Mouse (Mus musculus): Measurements from ENCODE around the gene Syce2.

Syce2 gene

DNA sequence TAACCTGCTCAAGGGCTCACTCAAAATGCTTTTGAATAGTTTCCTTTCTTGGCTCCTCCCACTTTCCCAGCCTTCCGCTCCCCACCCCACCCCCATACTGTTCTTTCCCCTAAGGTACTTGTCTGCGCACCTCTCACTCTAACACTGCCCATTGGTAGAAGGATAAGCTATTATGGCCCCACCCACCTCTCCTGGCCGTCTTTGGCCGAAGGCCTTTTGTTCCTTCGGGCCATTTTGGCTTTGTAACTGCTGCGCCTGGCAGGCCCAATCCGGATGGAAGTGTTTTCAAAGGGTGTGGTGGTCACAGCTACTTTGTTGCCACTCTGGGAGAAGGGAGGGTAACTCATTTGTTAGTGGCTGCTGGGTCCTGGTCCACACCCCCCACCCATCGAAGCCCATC lies 43.4 kb downstream of the Syce2 start:
- ChIA-PET CTCF (interaction anchor here (0.6 to 3.1 kb wide), 32 partner anchors 9 to 187 kb away, joined by 3 to 45 read pairs (median 4); partner anchors contain the start of genes Dand5 (in 1 of the 4), Gcdh (in 1 of the 4) and Mast1 (in 1 of the 4)), POLR2A (interaction anchor here (0.6 to 7.6 kb wide), 151 partner anchors 8 to 987 kb away, joined by 3 to 200 read pairs (median 5); partner anchors contain the start of genes Calr (in 3 of the 4), Dhps (in 3 of the 4), Junb (in 3 of the 4) and Nacc1 (in 3 of the 4))

DNA sequence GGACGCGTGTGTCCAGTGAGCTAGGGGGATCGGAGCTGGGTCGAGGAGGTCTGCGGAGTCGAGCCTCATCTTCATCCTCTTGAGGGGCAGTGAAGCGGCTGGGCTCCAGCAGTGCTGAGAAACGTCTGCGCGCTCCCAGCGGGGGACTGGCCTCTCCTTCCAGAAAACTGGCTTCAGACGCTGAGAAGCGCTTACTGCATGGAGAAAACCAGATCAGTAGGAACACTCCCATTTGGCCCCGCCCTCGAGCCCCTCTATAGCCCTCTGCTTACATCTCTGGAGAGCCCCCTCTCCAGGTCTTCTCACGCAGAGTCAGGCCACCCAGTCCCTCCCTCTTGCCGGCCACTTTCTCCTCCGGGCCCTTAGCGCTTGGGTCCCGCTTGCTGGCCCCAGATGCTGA lies 45.9 kb downstream of the Syce2 start:
- POLR2A ChIA-PET: interaction anchor here in 3 of 4 experiments (0.5 to 7.6 kb wide), 12 partner anchors 11 to 944 kb away, joined by 3 to 200 read pairs (median 30); partner anchors contain the start of genes Klf1 (in 2 of the 3), Calr (in 1 of the 3), Dnase2a (in 1 of the 3) and Farsa (in 1 of the 3)

DNA sequence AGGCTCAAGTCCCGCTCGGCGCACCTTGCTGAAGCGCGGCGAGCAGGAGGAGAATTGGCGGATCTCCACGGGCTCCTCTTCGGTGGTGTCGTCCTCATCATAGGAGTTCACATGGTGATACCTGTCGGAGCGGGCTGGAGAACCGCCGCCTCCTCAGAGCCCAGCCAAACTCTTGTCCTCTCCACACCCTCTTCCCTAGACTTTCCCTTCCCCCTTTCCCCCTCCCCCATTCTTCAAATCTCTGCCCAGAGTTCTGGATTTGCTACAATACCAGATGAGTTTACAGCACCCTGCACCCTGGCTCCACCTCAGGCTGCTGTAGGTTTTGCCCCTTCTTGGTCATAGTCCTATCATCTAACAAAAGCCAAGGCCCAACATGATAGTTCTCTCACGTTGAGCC lies 46.7 kb downstream of the Syce2 start:
- ChIA-PET CTCF (interaction anchor here in 2 of 4 experiments (0.6 to 1.0 kb wide), 3 partner anchors 158 to 1212 kb away, joined by 3 read pairs; no protein-coding TSS in a partner anchor), POLR2A (interaction anchor here (0.7 to 7.6 kb wide), 12 partner anchors 10 to 61 kb away, joined by 3 to 78 read pairs (median 6); partner anchors contain the start of genes Dnase2a (in 2 of the 4) and Farsa (in 1 of the 4))

More for the DNA sequence above, 45.9 kb downstream of the Syce2 start:
- CTCF ChIA-PET: no interaction called here

DNA sequence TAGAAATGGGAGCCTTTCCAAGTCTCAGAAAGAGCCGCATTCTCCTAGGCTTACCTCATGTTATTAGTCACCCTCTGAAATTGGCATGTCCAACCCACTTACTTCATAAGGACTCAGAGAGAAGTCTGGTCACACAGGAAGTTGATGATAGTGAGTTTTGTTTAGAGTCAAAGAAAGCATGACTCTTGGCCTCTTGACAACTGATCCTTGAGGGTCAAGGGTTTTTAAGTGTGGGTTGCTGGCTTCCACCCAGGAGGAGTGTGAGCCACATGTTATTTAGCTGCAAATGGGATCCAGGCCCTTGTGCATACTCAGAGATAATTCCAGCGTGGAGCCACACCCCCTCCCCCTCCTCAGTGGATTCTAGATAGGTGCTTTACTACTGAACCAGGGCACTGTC lies 49.7 kb downstream of the Syce2 start:
- ChIA-PET POLR2A (interaction anchor here in 2 of 4 experiments (0.7 to 3.9 kb wide), 11 partner anchors 9 to 155 kb away, joined by 3 to 19 read pairs (median 4); partner anchors contain the start of genes Calr (in 1 of the 2), Dnase2a (in 1 of the 2), Gcdh (in 1 of the 2) and Hook2 (in 1 of the 2)), CTCF (no interaction called here)

DNA sequence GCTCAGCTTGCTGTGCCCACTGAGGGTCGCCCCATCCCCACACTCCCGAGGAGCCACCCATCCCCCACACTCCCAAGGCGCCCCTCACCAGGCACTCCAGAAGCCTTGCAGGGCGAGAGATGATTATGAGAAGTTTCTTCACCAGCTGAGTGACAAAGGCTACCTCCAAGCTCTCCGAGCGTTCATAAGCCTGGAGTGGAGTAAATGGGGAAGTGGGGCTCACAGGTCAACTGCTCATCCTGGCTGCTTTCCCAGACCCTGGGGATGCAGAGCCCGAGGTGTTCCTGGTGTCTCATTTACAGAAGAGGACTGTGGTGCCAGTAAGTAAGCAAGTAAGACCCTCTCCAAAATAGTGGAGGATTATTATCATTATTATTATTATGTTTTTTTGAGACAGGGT lies 53.6 kb downstream of the Syce2 start:
- POLR2A ChIA-PET: interaction anchor here (0.9 to 3.9 kb wide), 22 partner anchors 9 to 270 kb away, joined by 3 to 41 read pairs (median 5); partner anchors contain the start of genes Dnase2a (in 1 of the 4), Gcdh (in 1 of the 4) and Mast1 (in 1 of the 4)
- CTCF ChIA-PET: interaction anchor here (0.6 to 1.4 kb wide), 8 partner anchors 11 to 82 kb away, joined by 3 to 5 read pairs (median 3); partner anchors contain the start of gene Mast1 (in 1 of the 4)

DNA sequence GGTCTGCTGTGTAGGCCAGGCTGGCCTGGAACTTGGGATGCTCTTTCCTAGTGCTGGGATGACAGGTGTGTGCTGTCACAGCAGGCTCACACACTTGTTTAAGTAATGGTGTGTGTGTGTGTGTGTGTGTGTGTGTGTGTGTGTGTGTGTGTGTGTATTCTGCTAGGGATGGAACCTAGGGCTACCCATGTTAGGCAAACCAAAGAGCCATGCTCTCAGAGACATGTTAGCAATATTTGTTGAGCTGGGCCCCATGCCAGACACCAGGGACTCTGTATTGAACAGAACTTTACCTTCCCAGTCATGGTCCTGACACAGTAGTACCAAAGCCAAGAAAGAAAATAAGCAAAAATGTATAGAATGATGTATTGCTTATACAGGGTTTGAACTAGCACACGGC lies 55.6 kb downstream of the Syce2 start:
- ChIA-PET CTCF (interaction anchor here in 3 of 4 experiments (0.6 to 2.8 kb wide), 10 partner anchors 11 to 80 kb away, joined by 3 to 33 read pairs (median 6); partner anchors contain the start of gene Mast1 (in 1 of the 3)), POLR2A (interaction anchor here in 3 of 4 experiments (0.6 to 5.2 kb wide), 17 partner anchors 9 to 268 kb away, joined by 3 to 78 read pairs (median 4); partner anchors contain the start of genes Calr (in 1 of the 3), Fbxw9 (in 1 of the 3), Gcdh (in 1 of the 3) and Mast1 (in 1 of the 3))

DNA sequence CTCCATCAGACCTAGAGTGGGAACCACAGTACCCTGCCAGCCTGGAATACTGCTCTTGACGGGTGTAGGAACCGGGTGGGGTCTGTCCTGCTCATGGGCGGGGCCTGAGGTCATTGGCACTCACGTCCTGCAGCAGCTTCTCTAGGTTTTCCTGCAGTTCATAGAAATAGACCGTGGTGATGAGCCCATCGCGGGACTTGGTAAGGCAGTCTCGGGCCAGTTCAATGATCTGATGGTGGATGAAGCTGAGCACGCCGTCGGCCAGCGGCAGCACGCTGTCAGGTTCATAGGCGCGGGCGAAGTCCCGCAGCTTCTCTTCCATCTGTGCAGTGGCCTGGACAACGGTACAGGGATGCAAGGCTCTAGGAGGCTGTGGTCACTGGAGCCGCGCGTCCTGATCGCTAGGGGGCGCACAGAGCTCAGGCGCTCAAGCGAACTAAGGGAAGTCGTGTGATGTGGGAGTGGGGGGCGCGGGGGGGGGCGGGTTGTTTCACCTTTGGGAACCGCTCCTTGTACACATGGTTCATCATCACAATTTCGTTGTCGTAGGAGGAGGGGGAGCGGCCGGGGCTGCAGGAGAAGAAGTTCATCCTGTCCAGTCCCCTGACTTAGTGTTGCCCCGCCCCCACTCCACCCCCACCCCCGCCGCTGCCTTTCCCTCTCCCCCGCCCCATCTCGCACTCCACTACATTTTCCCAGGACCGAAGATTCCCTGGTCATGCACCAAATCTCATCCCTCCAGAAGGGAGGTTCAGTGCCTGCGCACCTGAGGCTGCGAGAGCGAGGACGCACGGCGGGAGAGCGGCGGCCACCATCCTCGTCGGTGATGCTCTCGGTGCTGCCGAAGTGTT lies 56.8 kb downstream of the Syce2 start:
- CTCF ChIA-PET: interaction anchor here (0.6 to 2.8 kb wide), 84 partner anchors 8 to 1802 kb away, joined by 3 to 33 read pairs (median 4); partner anchors contain the start of genes Dnase2a (in 2 of the 4), Gcdh (in 2 of the 4), Mast1 (in 2 of the 4) and Junb (in 1 of the 4)
- POLR2A ChIA-PET: interaction anchor here (0.5 to 5.2 kb wide), 46 partner anchors 8 to 1322 kb away, joined by 3 to 78 read pairs (median 4); partner anchors contain the start of genes Mast1 (in 2 of the 4), Calr (in 1 of the 4), Dhps (in 1 of the 4) and Dnase2a (in 1 of the 4)

DNA sequence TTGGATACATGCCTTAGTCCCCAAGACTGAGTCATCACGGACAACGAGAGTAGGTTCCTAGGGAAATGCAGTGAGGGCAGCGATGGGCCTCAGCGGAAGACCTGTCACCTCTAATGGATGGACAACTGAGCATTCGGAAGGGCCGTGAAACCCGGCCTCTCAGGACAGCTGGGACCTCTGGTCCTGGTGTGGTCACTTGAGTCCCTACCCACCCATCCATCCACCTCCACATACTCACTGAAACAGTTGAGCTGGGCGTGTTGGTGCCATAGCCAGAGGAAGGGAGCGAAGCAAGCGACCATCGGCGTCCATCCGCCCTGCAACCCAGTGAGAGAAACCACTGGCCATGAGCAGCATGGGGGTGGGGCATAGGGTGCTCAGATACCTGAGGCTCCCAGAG lies 58.7 kb downstream of the Syce2 start:
- POLR2A ChIA-PET: interaction anchor here in 2 of 4 experiments (0.9 to 5.2 kb wide), 8 partner anchors 8 to 141 kb away, joined by 3 to 78 read pairs (median 3); partner anchors contain the start of gene Dhps (in 1 of the 2)
- CTCF ChIA-PET: interaction anchor here in 2 of 4 experiments (0.8 to 1.1 kb wide), 2 partner anchors 15 to 17 kb away, joined by 3 read pairs; no protein-coding TSS in a partner anchor

DNA sequence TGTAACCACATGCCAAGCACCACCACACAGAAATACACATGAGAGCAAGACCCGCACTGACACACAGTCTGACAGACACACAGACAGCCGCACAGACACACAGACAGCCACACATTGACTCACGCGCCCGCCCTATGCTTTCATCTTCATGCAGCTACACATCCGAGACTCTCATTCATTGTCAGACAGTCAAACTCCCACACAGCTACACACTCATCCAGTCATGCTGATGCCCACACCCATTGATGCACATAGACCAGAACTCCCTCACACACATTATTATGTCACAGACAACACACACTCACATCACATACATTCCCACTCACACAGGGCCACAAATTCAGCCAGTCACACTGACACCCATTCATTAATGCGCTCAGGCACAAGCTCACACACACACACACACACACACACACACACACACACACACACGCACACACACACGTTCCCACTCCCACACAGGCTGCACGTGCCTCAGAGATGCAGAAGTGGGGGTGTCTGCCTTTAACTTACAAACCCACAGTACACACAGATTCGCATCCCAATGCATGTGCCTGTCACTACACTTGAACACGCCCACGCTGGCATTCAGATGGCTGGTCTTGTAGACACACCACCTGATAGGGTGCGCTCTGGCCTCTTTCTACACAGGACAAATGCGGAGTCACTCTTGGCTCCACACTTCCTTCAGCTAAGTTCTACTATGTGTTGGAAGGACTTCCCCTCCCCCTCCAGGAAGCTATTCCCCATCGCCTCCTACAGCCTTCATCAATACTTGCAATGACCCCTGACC lies 62.1 kb downstream of the Syce2 start:
- ChIA-PET POLR2A (interaction anchor here in 2 of 4 experiments (0.6 to 4.0 kb wide), 16 partner anchors 9 to 138 kb away, joined by 3 to 25 read pairs (median 4); partner anchors contain the start of genes Calr (in 1 of the 2), Dhps (in 1 of the 2) and Trir (in 1 of the 2)), CTCF (interaction anchor here in 2 of 4 experiments (0.6 to 1.6 kb wide), 5 partner anchors 18 to 796 kb away, joined by 3 to 6 read pairs (median 3); no protein-coding TSS in a partner anchor)

DNA sequence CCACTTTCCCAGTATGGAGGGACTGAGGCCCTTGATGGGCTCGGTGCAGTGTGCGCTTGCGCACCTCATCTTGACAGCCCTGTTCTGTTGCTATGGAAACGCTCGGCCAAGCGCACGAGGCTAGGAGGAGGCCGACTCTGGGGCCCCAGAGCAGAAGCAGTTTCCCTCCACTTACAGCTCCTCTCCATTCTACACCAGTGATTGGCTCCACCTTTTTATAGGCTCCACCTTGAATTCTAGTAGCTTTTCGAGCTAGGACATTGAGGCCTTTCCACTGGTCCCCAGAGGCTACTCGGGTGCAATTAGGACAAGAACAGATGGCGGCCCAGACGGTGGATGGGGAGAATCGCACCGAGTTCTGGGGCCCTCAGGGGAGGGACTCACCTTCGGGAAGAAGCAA lies 62.9 kb downstream of the Syce2 start:
- POLR2A ChIA-PET: interaction anchor here in 3 of 4 experiments (0.5 to 4.5 kb wide), 29 partner anchors 10 to 226 kb away, joined by 3 to 25 read pairs (median 4); partner anchors contain the start of genes Calr (in 1 of the 3), Dhps (in 1 of the 3), Dnase2a (in 1 of the 3) and Tnpo2 (in 1 of the 3)
- CTCF ChIA-PET: interaction anchor here in 3 of 4 experiments (0.7 to 1.6 kb wide), 10 partner anchors 10 to 62 kb away, joined by 3 to 7 read pairs (median 3); no protein-coding TSS in a partner anchor

DNA sequence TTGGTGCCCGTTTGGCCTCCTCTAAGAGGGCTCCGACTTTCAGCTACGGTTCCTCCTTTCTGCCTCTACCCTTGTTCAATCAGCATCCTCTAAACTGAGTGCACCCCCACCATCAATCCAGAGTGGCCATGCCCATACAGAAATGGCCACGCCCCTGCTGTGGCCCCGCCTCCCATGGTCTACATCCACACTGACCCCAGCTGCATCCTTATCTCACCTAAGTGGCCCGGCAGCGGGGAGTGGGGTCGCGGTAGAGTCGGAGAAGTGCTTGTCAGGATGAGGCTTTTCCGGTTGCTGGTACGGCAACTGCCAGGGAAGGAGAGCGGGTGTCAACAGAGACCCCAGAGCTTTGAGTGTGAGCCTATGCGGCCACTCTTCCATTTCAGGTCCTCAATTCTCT lies 63.6 kb downstream of the Syce2 start:
- POLR2A ChIA-PET: interaction anchor here in 3 of 4 experiments (0.6 to 4.5 kb wide), 28 partner anchors 9 to 226 kb away, joined by 3 to 25 read pairs (median 4); partner anchors contain the start of genes Calr (in 1 of the 3), Dnase2a (in 1 of the 3), Tnpo2 (in 1 of the 3) and Trir (in 1 of the 3)
- CTCF ChIA-PET: interaction anchor here in 3 of 4 experiments (0.6 to 1.6 kb wide), 9 partner anchors 9 to 389 kb away, joined by 3 to 11 read pairs (median 4); no protein-coding TSS in a partner anchor

DNA sequence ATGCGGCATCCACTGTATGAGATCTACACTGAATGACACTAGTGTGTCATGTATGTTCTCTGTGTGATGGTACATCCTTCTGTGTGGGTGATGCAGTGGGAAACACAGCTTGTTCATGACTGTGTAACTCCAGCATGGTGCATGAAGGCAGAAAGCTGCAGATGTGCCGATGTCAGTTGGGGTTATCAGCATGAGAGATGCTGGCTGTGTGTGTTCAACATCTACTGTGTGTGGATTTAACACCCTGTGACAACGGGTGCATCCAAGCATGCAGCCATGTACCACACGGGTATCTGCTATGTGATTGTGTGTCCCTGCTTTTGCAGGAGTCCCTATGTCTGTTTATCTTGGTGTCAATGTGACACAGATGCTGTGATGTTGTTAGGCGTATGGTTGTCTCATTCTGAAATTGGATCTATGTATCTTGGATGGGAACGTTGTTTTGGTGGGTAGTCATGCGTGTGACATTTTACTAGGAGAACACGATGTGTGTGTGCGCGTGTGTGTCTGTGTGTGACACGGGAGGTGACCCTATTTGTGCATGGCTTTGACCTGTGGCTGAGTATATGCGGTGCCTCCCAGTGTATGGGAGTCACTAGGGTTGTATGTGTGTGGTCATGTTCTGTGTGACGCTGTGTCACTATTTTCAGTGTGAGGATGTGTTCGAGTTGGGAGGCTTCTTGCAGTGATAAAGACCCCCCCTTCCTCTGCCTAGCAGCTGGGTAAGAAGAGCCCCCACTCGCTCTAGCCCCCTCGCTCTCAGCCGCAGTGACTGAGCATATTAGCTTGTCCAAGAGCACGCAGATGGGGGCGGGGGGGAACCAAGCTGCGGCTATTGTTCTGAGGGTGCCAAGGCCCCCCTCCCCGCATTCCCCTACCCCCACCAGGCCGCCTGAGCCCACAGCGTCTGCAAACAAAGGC lies 64.4 kb downstream of the Syce2 start:
- ChIA-PET POLR2A (interaction anchor here (0.5 to 4.5 kb wide), 24 partner anchors 8 to 687 kb away, joined by 3 to 25 read pairs (median 4); partner anchors contain the start of genes Calr (in 1 of the 4) and Tnpo2 (in 1 of the 4)), CTCF (interaction anchor here (0.7 to 2.3 kb wide), 12 partner anchors 8 to 206 kb away, joined by 3 to 11 read pairs (median 3); partner anchors contain the start of gene Dnase2a (in 1 of the 4))

DNA sequence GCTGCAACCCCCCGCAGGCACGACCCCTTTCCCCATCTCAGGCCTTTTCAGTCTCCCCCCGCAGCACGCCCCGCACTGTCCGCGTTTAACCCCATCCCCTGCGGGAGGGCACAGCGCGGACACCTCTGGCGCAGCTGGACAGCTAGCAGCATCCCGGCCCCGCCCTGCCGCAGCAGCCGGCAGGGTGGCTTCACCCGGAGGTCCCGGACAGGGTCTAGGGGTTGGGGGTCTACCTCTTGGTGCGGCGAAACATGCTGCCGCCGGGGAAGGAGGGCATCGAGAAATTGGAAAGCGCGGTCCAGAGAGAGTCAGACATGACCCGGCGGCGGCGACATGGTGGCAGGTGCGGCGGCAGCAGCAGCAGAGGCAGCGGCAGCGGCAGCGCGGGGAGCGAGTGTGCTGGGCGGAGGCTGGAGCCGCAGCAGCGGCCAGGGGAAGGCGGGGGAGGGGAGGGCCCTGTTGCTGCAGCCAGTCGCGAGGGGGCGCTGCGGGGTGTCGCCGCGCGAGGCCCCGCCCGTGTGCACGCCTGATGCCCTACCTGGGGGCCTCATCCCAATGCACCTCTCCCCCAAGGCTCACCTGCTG lies 65.1 kb downstream of the Syce2 start, which contains the start of gene Mast1:
Gene Mast1 (minus strand): TSS at position 398 of the 585 bp plus-strand sequence.
- CTCF ChIA-PET: interaction anchor here in 3 of 4 experiments (0.6 to 2.3 kb wide), 18 partner anchors 8 to 276 kb away, joined by 3 to 13 read pairs (median 4); partner anchors contain the start of gene Dnase2a (in 1 of the 3)
- POLR2A ChIA-PET: interaction anchor here (0.6 to 4.5 kb wide), 20 partner anchors 9 to 688 kb away, joined by 3 to 19 read pairs (median 5); partner anchors contain the start of genes Calr (in 2 of the 4), Dhps (in 1 of the 4), Dnase2a (in 1 of the 4) and Klf1 (in 1 of the 4)

Measured in embryonic stem cell, embryonic (primary cell).